Mouse (Mus musculus) stomach, embryonic 16.5 days (tissue): ENCODE results near the gene Gbp3. TPM values are rescaled to one million over a fixed set of nuclear protein-coding genes. Genes with fewer than 3 reads are reported as not detected.

Source experiments
- ATAC-seq: fragments of 200-750 bp; cut with Nextera tagmentation; 2 replicates; pipeline ENCODE4 v1.8.0; 2017; ENCODE audit warnings: moderate number of reproducible peaks, moderate TSS enrichment; ENCODE audit not compliant: insufficient read depth, low FRiP score
- H3K27ac ChIP-seq: fragments of 300-500 bp; sonication (generic); 2 replicates; pipeline ENCODE4 v1.5.1; 2014; ENCODE audit warnings: low read length
- H3K27me3 ChIP-seq: fragments of 300-500 bp; sonication (generic); 2 replicates; pipeline ENCODE4 v1.6.1; 2014; ENCODE audit warnings: low read length, control low read depth, mixed read lengths; ENCODE audit not compliant: control insufficient read depth, insufficient read depth
- H3K36me3 ChIP-seq: fragments of 300-500 bp; sonication (generic); 2 replicates; pipeline ENCODE4 v1.6.1; 2014; ENCODE audit warnings: low read length; ENCODE audit not compliant: control insufficient read depth, insufficient read depth
- H3K4me1 ChIP-seq: fragments of 300-500 bp; sonication (generic); 2 replicates; pipeline ENCODE4 v1.6.1; 2014; ENCODE audit warnings: low read length, control low read depth, mixed read lengths; ENCODE audit not compliant: control insufficient read depth, insufficient read depth
- H3K4me2 ChIP-seq: fragments of 300-500 bp; sonication (generic); 2 replicates; pipeline ENCODE4 v1.6.1; 2014; ENCODE audit warnings: low read depth, low read length, mixed read lengths
- H3K4me3 ChIP-seq: fragments of 300-500 bp; sonication (generic); replicated peaks from 2 replicates; pipeline ENCODE4 v1.5.1; 2014; ENCODE audit warnings: mild to moderate bottlenecking, low read length
- H3K9ac ChIP-seq: fragments of 300-500 bp; sonication (generic); 2 replicates; pipeline ENCODE4 v1.6.1; 2014; ENCODE audit warnings: low read length
- H3K9me3 ChIP-seq: fragments of 300-500 bp; sonication (generic); replicated peaks from 2 replicates; pipeline ENCODE4 v1.6.1; 2016; ENCODE audit warnings: low read length, control low read depth; ENCODE audit not compliant: control insufficient read depth
- WGBS: fragments of 180-500 bp; shearing (Covaris S2); extraction: QIAGEN DNeasy Blood & Tissue Kit; methylation state at CpG from one replicate; pipeline ENCODE4 v1.1.7; 2014; 5-methylcytosine and 5-hydroxymethylcytosine counted together
- polyA plus RNA-seq: library from polyadenylated mRNA; unstranded; fragments of >200 nt; fragmentation: Nextera tagmentation; extraction: Ambion mirVana; gene quantifications from 2 replicates; pipeline ENCODE4 v1.2.1, GENCODE M21; 2015

Gbp3 gene
- polyA plus RNA-seq, 1 experiment from 2014 or later = 1.7 TPM

- WGBS = 89% methylated on average over 3 of the region's 3 CpGs
- Histone ChIP-seq H3K4me1 (0 out of 2 replicates have a peak, but pooled peaks cover 4% of the 10 kb centered on the region), H3K9me3 (no peaks in the 10 kb centered on the region), H3K9ac (no peak overlapping the region), H3K4me2 (no peak overlapping the region), H3K27me3 (no peaks in the 10 kb centered on the region), H3K27ac (no peak overlapping the region), H3K4me3 (no peak overlapping the region), H3K36me3 (no peaks in the 10 kb centered on the region)
- no peak for ATAC-seq
These were observed 58.8 kb downstream of the Gbp3 start for GRCm38 (mm10) chr3:142618658-142619057.

- ATAC-seq = no peak
- Histone ChIP-seq H3K9ac (no peak overlapping the region), H3K4me3 (no peak overlapping the region), H3K4me2 (no peak overlapping the region), H3K27me3 (no peaks in the 10 kb centered on the region), H3K36me3 (no peaks in the 10 kb centered on the region), H3K27ac (no peak overlapping the region), H3K9me3 (no peaks in the 10 kb centered on the region), H3K4me1 (0 out of 2 replicates have a peak, but pooled peaks cover 4% of the 10 kb centered on the region)
- WGBS = 41% methylated on average over 1 of the region's 1 CpGs
These were observed 59.8 kb downstream of the Gbp3 start for GRCm38 (mm10) chr3:142619606-142620005.

- peak within 1 kb of the TSS; percentile 67 for H3K9ac ChIP-seq
- peak; percentile 77 for ATAC-seq
- H3K4me2 ChIP-seq = peak within 1 kb of the TSS; percentile 58
- H3K4me1 ChIP-seq = 0 out of 2 replicates have a peak, but pooled peaks cover 4% of the 10 kb centered on the region
- no peaks in the 10 kb centered on the region for H3K36me3 ChIP-seq
- no peaks in the 10 kb centered on the region for H3K9me3 ChIP-seq
- H3K4me3 ChIP-seq = peak within 1 kb of the TSS; percentile 42
- no peaks in the 10 kb centered on the region for H3K27me3 ChIP-seq
- WGBS = 30% methylated on average over 4 of the region's 4 CpGs
- peak within 1 kb of the TSS; percentile 70 for H3K27ac ChIP-seq
These were observed 60.5 kb downstream of the Gbp3 start, which contains the start of gene Gbp2 for GRCm38 (mm10) chr3:142620111-142620955. Gene Gbp2 (plus strand): TSS chr3:142620602.

- no peaks in the 10 kb centered on the region for H3K9me3 ChIP-seq
- H3K27ac ChIP-seq = peak overlapping the region; percentile 70
- H3K4me3 ChIP-seq = peak overlapping the region; percentile 42
- WGBS = 45% methylated on average over 3 of the region's 3 CpGs
- H3K27me3 ChIP-seq = no peaks in the 10 kb centered on the region
- H3K36me3 ChIP-seq = no peaks in the 10 kb centered on the region
- 0 out of 2 replicates have a peak, but pooled peaks cover 4% of the 10 kb centered on the region for H3K4me1 ChIP-seq
- H3K9ac ChIP-seq = peak overlapping the region; percentile 67
- peak overlapping the region; percentile 58 for H3K4me2 ChIP-seq
- ATAC-seq = no peak
These were observed 61.2 kb downstream of the Gbp3 start for GRCm38 (mm10) chr3:142620956-142621562.

Other genes with a start within 250 kb of the Gbp3 start
- gene Pdlim5, start 164.3 kb upstream of the Gbp3 start, polyA plus RNA-seq = 54.9 and 64.2 TPM in 2 replicates
- 0.10 and 0.15 TPM in 2 replicates for gene Gbp5, start 66.0 kb upstream of the Gbp3 start, polyA plus RNA-seq
- 4.7 and 5.0 TPM in 2 replicates for gene Gbp7, start 29.7 kb upstream of the Gbp3 start, polyA plus RNA-seq
- 0.12 TPM in 1 of 2 replicates, not detected in the other for gene Gbp2b, start 34.8 kb downstream of the Gbp3 start, polyA plus RNA-seq
- gene Gbp2, start 60.6 kb downstream of the Gbp3 start, polyA plus RNA-seq = 4.1 TPM in 2 replicates
- 17.4 and 17.5 TPM in 2 replicates for gene Kyat3, start 141.0 kb downstream of the Gbp3 start, polyA plus RNA-seq
- gene Gtf2b, start 205.0 kb downstream of the Gbp3 start, polyA plus RNA-seq = 69.9 and 71.2 TPM in 2 replicates